ENCODE assay signal across 31 mouse cellular contexts in genomic region chr11:83562311-83562887, GRCm38 (mm10). TPM values are rescaled to one million over a fixed set of nuclear protein-coding genes. Genes with fewer than 3 reads are reported as not detected.
DNase-seq lines count a peak whose midpoint lies in the region; ATAC-seq and TF ChIP-seq lines count a peak whose summit lies in the region.
"Had no signal": no experiment of that assay in that cellular context is flagged by ENCODE, and none has a peak within 500 bp of the region (broad histone marks: within the 10 kb centered on the region; RNA-seq: fewer than 3 reads in every experiment).

No protein-coding gene starts in this region.

- no peaks in the 10 kb centered on the region for H3K9me3 ChIP-seq in liver, embryonic 12.5 days (replicated peaks)
- no peaks in the 10 kb centered on the region for H3K9me3 ChIP-seq in liver, embryonic 15.5 days (replicated peaks)
- H3K9me3 ChIP-seq: forebrain, embryonic 10.5 days; forebrain, embryonic 13.5 days; heart, embryonic 12.5 days; heart, embryonic 15.5 days; hindbrain, embryonic 10.5 days; hindbrain, embryonic 13.5 days had no signal

- TF ChIP-seq POLR2A in liver, adult 2 months (IDR thresholded peaks at IDR 0.05; ENCODE audit: extremely low read depth, insufficient read depth, low read length), result no peak

- H3K4me2 ChIP-seq in liver, embryonic 12.5 days, result no peak overlapping the region
- H3K4me2 ChIP-seq in liver, embryonic 15.5 days, result no peak overlapping the region
- H3K4me2 ChIP-seq: forebrain, embryonic 13.5 days; heart, embryonic 12.5 days; heart, embryonic 15.5 days; hindbrain, embryonic 13.5 days had no signal

- no peak overlapping the region for H3K4me3 ChIP-seq in liver, adult 2 months (ENCODE audit: insufficient read depth, low read depth, low read length)
- no peak overlapping the region for H3K4me3 ChIP-seq in liver, embryonic 12.5 days
- no peak overlapping the region for H3K4me3 ChIP-seq in liver, embryonic 15.5 days (replicated peaks)
- H3K4me3 ChIP-seq: forebrain, embryonic 10.5 days; forebrain, embryonic 13.5 days; heart, embryonic 12.5 days; heart, embryonic 15.5 days; hindbrain, embryonic 10.5 days; hindbrain, embryonic 13.5 days had no signal

- no peaks in the 10 kb centered on the region for H3K79me2 ChIP-seq in liver, adult 2 months (ENCODE audit: control insufficient read depth, insufficient read depth, low read length)

- 0 out of 2 replicates have a peak, but pooled peaks have one; percentile 9 for TF ChIP-seq CTCF in liver, adult 2 months (IDR thresholded peaks at IDR 0.05; ENCODE audit: low read depth, low read length)

- no peak for ATAC-seq in liver, embryonic 12.5 days
- 0 out of 2 replicates have a peak, but pooled peaks have one; percentile 19 for ATAC-seq in granulocyte monocyte progenitor cell, adult 5-6 weeks (replicated peaks; ENCODE audit: poor library complexity, severe bottlenecking)
- peak; percentile 63 for ATAC-seq in liver, embryonic 15.5 days (ENCODE audit: insufficient read depth)
- ATAC-seq: activated CD4-positive, CD25-positive, alpha-beta regulatory T cell, adult 4 months; forebrain, embryonic 13.5 days; forebrain, embryonic 16.5 days; hindbrain, embryonic 16.5 days had no signal

- no peak overlapping the region for H3K9ac ChIP-seq in liver, adult 2 months (ENCODE audit: low read depth, low read length)
- no peak overlapping the region for H3K9ac ChIP-seq in liver, embryonic 12.5 days
- no peak overlapping the region for H3K9ac ChIP-seq in liver, embryonic 15.5 days
- H3K9ac ChIP-seq: forebrain, embryonic 13.5 days; heart, embryonic 12.5 days; heart, embryonic 15.5 days; hindbrain, embryonic 13.5 days had no signal

- 10% methylated on average over 6 of the region's 6 CpGs for WGBS in liver, adult 2 months
- WGBS in liver, embryonic 12.5 days (ENCODE audit: insufficient replicate concordance), result 40% methylated on average over 6 of the region's 6 CpGs
- 29% methylated on average over 6 of the region's 6 CpGs for WGBS in liver, embryonic 15.5 days (ENCODE audit: insufficient replicate concordance)

- H3K36me3 ChIP-seq in liver, adult 2 months (ENCODE audit: control insufficient read depth, insufficient read depth, low read length), result no peaks in the 10 kb centered on the region
- no peaks in the 10 kb centered on the region for H3K36me3 ChIP-seq in liver, embryonic 12.5 days
- H3K36me3 ChIP-seq in liver, embryonic 15.5 days (replicated peaks), result no peaks in the 10 kb centered on the region
- H3K36me3 ChIP-seq in splenic B cell, adult 2 months (ENCODE audit: control insufficient read depth, insufficient read depth, low read length, poor library complexity, severe bottlenecking), result no peaks in the 10 kb centered on the region
- H3K36me3 ChIP-seq: forebrain, embryonic 10.5 days; heart, embryonic 12.5 days; heart, embryonic 15.5 days; hindbrain, embryonic 10.5 days; hindbrain, embryonic 13.5 days had no signal

- peaks cover 8% of the 10 kb centered on the region for H3K4me1 ChIP-seq in liver, adult 2 months (ENCODE audit: control insufficient read depth, insufficient read depth, low read length)
- no peaks in the 10 kb centered on the region for H3K4me1 ChIP-seq in liver, embryonic 12.5 days
- no peaks in the 10 kb centered on the region; the same call in none of the 2 replicates for H3K4me1 ChIP-seq in liver, embryonic 15.5 days (replicated peaks)
- H3K4me1 ChIP-seq: forebrain, embryonic 10.5 days; forebrain, embryonic 13.5 days; heart, embryonic 12.5 days; heart, embryonic 15.5 days; hindbrain, embryonic 10.5 days; hindbrain, embryonic 13.5 days had no signal

- DNase-seq in liver, adult 2 months (ENCODE audit: extremely low read depth, low read depth, low spot score), result peak; percentile 97
- peak; percentile 60 for DNase-seq in splenic B cell, adult 2 months (ENCODE audit: low read depth, low spot score)
- no peak for DNase-seq in cerebellum, adult 11-12 months
- no peak for DNase-seq in neural tube, embryonic 10.5 days (ENCODE audit: extremely low spot score, low spot score)
- DNase-seq: adrenal gland, adult 8-10 months; adrenal gland, postnatal 25 days; cerebellum, adult 18-20 months; cerebellum, adult 9-10 months; cerebellum, postnatal 14 days; gastrocnemius, postnatal 10 days; gastrocnemius, postnatal 36 days; heart, postnatal 10 days; heart, postnatal 36 days had no signal

- H3K27me3 ChIP-seq in liver, adult 2 months (ENCODE audit: control insufficient read depth, insufficient read depth, low read length), result no peaks in the 10 kb centered on the region
- H3K27me3 ChIP-seq in liver, embryonic 12.5 days (replicated peaks), result no peaks in the 10 kb centered on the region
- no peaks in the 10 kb centered on the region for H3K27me3 ChIP-seq in liver, embryonic 15.5 days
- no peaks in the 10 kb centered on the region for H3K27me3 ChIP-seq in splenic B cell, adult 2 months (ENCODE audit: control insufficient read depth, insufficient read depth, low read length, poor library complexity, severe bottlenecking)
- H3K27me3 ChIP-seq: forebrain, embryonic 13.5 days; heart, embryonic 12.5 days; heart, embryonic 15.5 days; hindbrain, embryonic 13.5 days had no signal

- peak overlapping the region; percentile 27 for H3K27ac ChIP-seq in liver, adult 2 months (replicated peaks; ENCODE audit: insufficient read depth, low read depth, low read length)
- H3K27ac ChIP-seq in liver, embryonic 12.5 days, result no peak overlapping the region
- peak overlapping the region; percentile 56 for H3K27ac ChIP-seq in liver, embryonic 15.5 days (replicated peaks)
- H3K27ac ChIP-seq: forebrain, embryonic 10.5 days; forebrain, embryonic 13.5 days; heart, embryonic 15.5 days; hindbrain, embryonic 10.5 days; hindbrain, embryonic 13.5 days had no signal

RNA-seq across cellular contexts. Expression of gene Ccl9, which starts 16.0 kb away (rescaled TPM):
- 92.1 and 125 TPM in 2 replicates for total RNA-seq in liver, adult 2 months (2014; rRNA removed)
- polyA plus RNA-seq in liver, adult 2 months (2012; rRNA removed), result 45.5 and 61.7 TPM in 2 replicates
- 9.7 and 11.9 TPM in 2 replicates for polyA plus RNA-seq in liver, embryonic 12.5 days (2016; fragmentation: Nextera tagmentation; extraction: Ambion mirVana)
- total RNA-seq in granulocyte monocyte progenitor cell, adult 5-6 weeks (2014; fragmentation: Nextera tagmentation), result 189 and 190 TPM in 2 replicates
- 110 and 159 TPM in 2 replicates for total RNA-seq in granulocyte monocyte progenitor cell, adult 5-6 weeks (2017)
- 54.3 and 58.4 TPM in 2 replicates for polyA plus RNA-seq in liver, embryonic 15.5 days (2015; fragmentation: Nextera tagmentation; extraction: Ambion mirVana)

RNA-seq across cellular contexts. Expression of gene Ccl6, which starts 30.5 kb away (rescaled TPM):
- 8.7 and 14.1 TPM in 2 replicates for total RNA-seq in liver, adult 2 months (2014; rRNA removed)
- 2.5 and 3.3 TPM in 2 replicates for polyA plus RNA-seq in liver, adult 2 months (2012; rRNA removed)
- polyA plus RNA-seq in liver, embryonic 12.5 days (2016; fragmentation: Nextera tagmentation; extraction: Ambion mirVana), result 8.0 and 8.8 TPM in 2 replicates
- 8.8 and 13.4 TPM in 2 replicates for total RNA-seq in granulocyte monocyte progenitor cell, adult 5-6 weeks (2014; fragmentation: Nextera tagmentation)
- 16.9 and 19.6 TPM in 2 replicates for total RNA-seq in granulocyte monocyte progenitor cell, adult 5-6 weeks (2017)
- polyA plus RNA-seq in liver, embryonic 15.5 days (2015; fragmentation: Nextera tagmentation; extraction: Ambion mirVana), result 15.6 and 16.8 TPM in 2 replicates

RNA-seq across cellular contexts. Expression of gene Ccl5, which starts 32.1 kb away (rescaled TPM):
- total RNA-seq in liver, adult 2 months (2014; rRNA removed), result 0.37 and 1.1 TPM in 2 replicates
- 7.2 and 13.2 TPM in 2 replicates for polyA plus RNA-seq in liver, adult 2 months (2012; rRNA removed)
- 0.33 TPM in 1 of 2 replicates, not detected in the other for polyA plus RNA-seq in liver, embryonic 12.5 days (2016; fragmentation: Nextera tagmentation; extraction: Ambion mirVana)
- total RNA-seq in granulocyte monocyte progenitor cell, adult 5-6 weeks (2014; fragmentation: Nextera tagmentation), result not detected in 2 replicates
- 2.1 TPM in 1 of 2 replicates, not detected in the other for total RNA-seq in granulocyte monocyte progenitor cell, adult 5-6 weeks (2017)
- 0.53 and 0.93 TPM in 2 replicates for polyA plus RNA-seq in liver, embryonic 15.5 days (2015; fragmentation: Nextera tagmentation; extraction: Ambion mirVana)
- total RNA-seq: ES-E14; gastrocnemius, adult 18-20 months; gastrocnemius, postnatal 10 days; gastrocnemius, postnatal 36 days; heart, postnatal 10 days had no signal
- polyA plus RNA-seq: embryonic facial prominence, embryonic 11.5 days; forebrain, embryonic 13.5 days; heart, embryonic 12.5 days; hindbrain, embryonic 10.5 days; hindbrain, embryonic 13.5 days had no signal

RNA-seq across cellular contexts. Expression of gene Heatr9, which starts 40.4 kb away (rescaled TPM):
- total RNA-seq in liver, adult 2 months (2014; rRNA removed), result not detected in 2 replicates
- not detected in 2 replicates for polyA plus RNA-seq in liver, adult 2 months (2012; rRNA removed)
- polyA plus RNA-seq in liver, embryonic 12.5 days (2016; fragmentation: Nextera tagmentation; extraction: Ambion mirVana), result not detected in 2 replicates
- total RNA-seq in granulocyte monocyte progenitor cell, adult 5-6 weeks (2014; fragmentation: Nextera tagmentation), result not detected in 2 replicates
- total RNA-seq in granulocyte monocyte progenitor cell, adult 5-6 weeks (2017), result not detected in 2 replicates
- not detected in 2 replicates for polyA plus RNA-seq in liver, embryonic 15.5 days (2015; fragmentation: Nextera tagmentation; extraction: Ambion mirVana)
- total RNA-seq: adrenal gland, adult 8-10 months; adrenal gland, postnatal 25 days; ES-E14; gastrocnemius, adult 18-20 months; gastrocnemius, postnatal 10 days; gastrocnemius, postnatal 36 days; heart, adult 8-10 months; heart, postnatal 10 days; heart, postnatal 36 days had no signal
- polyA plus RNA-seq: brain, embryonic 14.5 days; embryonic facial prominence, embryonic 11.5 days; embryonic facial prominence, embryonic 14.5 days; forebrain, embryonic 10.5 days; forebrain, embryonic 13.5 days; forebrain, embryonic 16.5 days; heart, embryonic 12.5 days; heart, embryonic 15.5 days; hindbrain, embryonic 13.5 days; hindbrain, embryonic 16.5 days had no signal

Comparison
In these comparisons a context has a peak if more than half of its experiments do, and no peak if none do; other contexts are left out.
1. DNase-seq: peak in liver, adult 2 months (single experiment) and splenic B cell, adult 2 months (single experiment); none in cerebellum, adult 11-12 months (single experiment) and neural tube, embryonic 10.5 days (single experiment).